Mouse (Mus musculus) myocyte (in vitro differentiated cells): ENCODE results near the gene Olfr523.
"Not testable (repeated sequence)": the region's sequence is repeated elsewhere in the genome, so short reads cannot be mapped to it uniquely, and the experiment has no call there.

Experiments
- CEBPB ChIP-seq: IDR thresholded peaks from 2 replicates; pipeline ENCODE4 v1.6.1; 2011; ENCODE audit warnings: mild to moderate bottlenecking, moderate library complexity; ENCODE audit not compliant: poor library complexity, insufficient read depth, severe bottlenecking
- E2F4 ChIP-seq: IDR thresholded peaks from one replicate; pipeline ENCODE4 v1.6.1; 2011; ENCODE audit warnings: mild to moderate bottlenecking, control low read depth, moderate library complexity; ENCODE audit not compliant: insufficient read depth
- MAX ChIP-seq: IDR thresholded peaks from one replicate; pipeline ENCODE4 v1.6.1; 2011; ENCODE audit warnings: low read depth, mild to moderate bottlenecking, control low read depth
- MYOD1 ChIP-seq, 3 experiments: IDR thresholded peaks; one replicate each; pipeline ENCODE4 v1.6.1; 2011; ENCODE audit warnings: control low read depth in 2 of 3, low read depth in 2 of 3, mild to moderate bottlenecking in 2 of 3, moderate library complexity in 1 of 3; ENCODE audit not compliant: insufficient read length in 2 of 3, control insufficient read depth in 1 of 3
- POLR2A ChIP-seq: IDR thresholded peaks from one replicate; pipeline ENCODE4 v1.6.1; 2011; ENCODE audit warnings: low read depth, mild to moderate bottlenecking, control low read depth, moderate library complexity; ENCODE audit not compliant: insufficient read length
- SRF ChIP-seq: IDR thresholded peaks from one replicate; pipeline ENCODE4 v1.6.1; 2011; ENCODE audit warnings: low read depth; ENCODE audit not compliant: control insufficient read depth, insufficient read length
- USF1 ChIP-seq: IDR thresholded peaks from one replicate; pipeline ENCODE4 v1.6.1; 2011; ENCODE audit warnings: low read depth, mild to moderate bottlenecking, control low read depth, moderate library complexity

DNA sequence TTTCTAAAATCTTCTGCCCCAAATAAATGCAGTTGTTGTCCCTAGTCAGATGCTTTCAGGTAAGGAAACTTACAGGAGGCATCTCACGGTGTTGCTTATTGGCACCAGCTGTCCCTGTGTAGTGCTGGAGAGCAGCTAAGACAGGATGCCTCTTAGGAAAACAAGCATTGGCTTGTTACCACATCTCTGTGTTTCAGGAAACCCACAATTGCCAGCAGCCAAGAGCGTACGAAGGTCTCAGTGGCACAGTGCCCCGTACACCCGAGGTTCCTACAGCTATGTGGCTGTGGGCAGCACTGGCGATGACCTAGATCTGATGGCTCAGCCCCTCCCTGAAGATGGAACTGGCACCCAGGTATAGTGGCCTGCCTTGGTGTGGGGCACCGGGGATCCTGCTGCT lies 40.8 kb upstream of the Olfr523 start:
- not testable (repeated sequence) for TF ChIP-seq MAX; CEBPB; POLR2A; MYOD1 (IDR thresholded peaks at IDR 0.05; ENCODE audit: control insufficient read depth in 1 of 3, insufficient read length in 2 of 3, low read depth in 2 of 3); E2F4; SRF; USF1
